Mouse (Mus musculus) gastrocnemius, postnatal 4 days (tissue): ENCODE data around the gene Znhit6. TPM values are rescaled to one million over a fixed set of nuclear protein-coding genes. Genes with fewer than 3 reads are reported as not detected.

Experiments
- total RNA-seq, 2 experiments: library from RNA; stranded (reverse); gene quantifications; 2 replicates each; pipeline ENCODE4 v1.2.3; 2021

The Znhit6 gene
- total RNA-seq, 2 experiments from 2014 or later: 18.3 to 19.2 TPM

Other genes with a start within 250 kb of the Znhit6 start
- gene Ccn1, start 73.8 kb downstream of the Znhit6 start, total RNA-seq: 10 to 100 TPM; 40.7 to 49.3 TPM
- gene Ddah1, start 182.5 kb downstream of the Znhit6 start, total RNA-seq: 10 to 100 TPM; 20.2 to 24.3 TPM